Mouse (Mus musculus) MEL (cell line): ENCODE measurements around the gene Rab11fip5. TPM values are rescaled to one million over a fixed set of nuclear protein-coding genes. Genes with fewer than 3 reads are reported as not detected.

Experiments
- DNase-seq: peaks from one replicate; pipeline ENCODE4 v3.0.0; 2011; ENCODE audit warnings: low read depth, low spot score
- H3K27ac ChIP-seq: 2 replicates; pipeline ENCODE4 v1.5.1; 2012; ENCODE audit warnings: low read depth, mild to moderate bottlenecking, control low read depth, low read length, moderate library complexity; ENCODE audit not compliant: control insufficient read depth
- H3K27me3 ChIP-seq, 2 experiments: fragments of 150-350 bp in 1 of 2; sonication (generic) in 1 of 2; 2 replicates each; pipeline ENCODE4 v1.6.1; 2012; ENCODE audit warnings: low read length in 2 of 2, mild to moderate bottlenecking in 2 of 2, improper control_type of control experiment in 1 of 2, moderate library complexity in 1 of 2; ENCODE audit not compliant: insufficient read depth in 2 of 2, control insufficient read depth in 1 of 2
- H3K36me3 ChIP-seq, 2 experiments: 2 replicates each; pipeline ENCODE4 v1.6.1; 2012 to 2014; ENCODE audit warnings: low read length in 2 of 2, improper control_type of control experiment in 1 of 2, inconsistent platforms in 1 of 2, mild to moderate bottlenecking in 1 of 2; ENCODE audit not compliant: insufficient read depth in 2 of 2, control insufficient read depth in 1 of 2
- H3K4me1 ChIP-seq, 2 experiments: fragments of 150-350 bp in 1 of 2; sonication (generic) in 1 of 2; 2 replicates each; pipeline ENCODE4 v1.6.1; 2012; ENCODE audit warnings: low read length in 2 of 2, improper control_type of control experiment in 1 of 2, mild to moderate bottlenecking in 1 of 2; ENCODE audit not compliant: insufficient read depth in 2 of 2, control insufficient read depth in 1 of 2
- H3K4me3 ChIP-seq, 2 experiments: fragments of 150-350 bp in 1 of 2; sonication (generic) in 1 of 2; 2 replicates each; pipeline ENCODE4 v1.5.1; 2012; ENCODE audit warnings: low read depth in 2 of 2, low read length in 2 of 2, mild to moderate bottlenecking in 2 of 2, moderate library complexity in 2 of 2, control low read depth in 1 of 2, improper control_type of control experiment in 1 of 2; ENCODE audit not compliant: control insufficient read depth in 1 of 2, insufficient read depth in 1 of 2
- H3K79me2 ChIP-seq: 2 replicates; pipeline ENCODE4 v1.6.1; 2012; ENCODE audit warnings: mild to moderate bottlenecking, low read length, moderate library complexity; ENCODE audit not compliant: control insufficient read depth, poor library complexity, insufficient read depth
- H3K9ac ChIP-seq: 2 replicates; pipeline ENCODE4 v1.6.1; 2012; ENCODE audit warnings: low read depth, mild to moderate bottlenecking, control low read depth, low read length, moderate library complexity; ENCODE audit not compliant: control insufficient read depth, poor library complexity, severe bottlenecking
- H3K9me3 ChIP-seq: fragments of 150-350 bp; sonication (generic); replicated peaks from 2 replicates; pipeline ENCODE4 v1.6.1; 2012; ENCODE audit warnings: mild to moderate bottlenecking, low read length, improper control_type of control experiment, moderate library complexity; ENCODE audit not compliant: insufficient read depth
- CHD1 ChIP-seq: IDR thresholded peaks from 2 replicates; pipeline ENCODE4 v1.6.1; 2012; ENCODE audit warnings: low read depth, mild to moderate bottlenecking, inconsistent platforms, low read length, improper control_type of control experiment
- CHD2 ChIP-seq: IDR thresholded peaks from 2 replicates; pipeline ENCODE4 v1.6.1; 2011; ENCODE audit warnings: low read length, improper control_type of control experiment
- CTCF ChIP-seq, 3 experiments: IDR thresholded peaks in 2 of 3; conservative IDR thresholded peaks in 1 of 3; 2 replicates each; pipeline ENCODE4 v1.5.1; 2011 to 2012; ENCODE audit warnings: low read length in 3 of 3, low read depth in 2 of 3, mild to moderate bottlenecking in 2 of 3, improper control_type of control experiment in 1 of 3, inconsistent platforms in 1 of 3, mixed read lengths in 1 of 3, moderate library complexity in 1 of 3; ENCODE audit not compliant: control insufficient read depth in 1 of 3, insufficient read depth in 1 of 3, poor library complexity in 1 of 3, severe bottlenecking in 1 of 3
- ELF1 ChIP-seq: IDR thresholded peaks from 2 replicates; pipeline ENCODE4 v1.6.1; 2014; ENCODE audit warnings: low read depth, mild to moderate bottlenecking, inconsistent platforms, low read length, improper control_type of control experiment, moderate library complexity
- GABPA ChIP-seq: IDR thresholded peaks from 2 replicates; pipeline ENCODE4 v1.6.1; 2012; ENCODE audit warnings: low read depth, mild to moderate bottlenecking, inconsistent platforms, low read length, improper control_type of control experiment, moderate library complexity
- GATA1 ChIP-seq: IDR thresholded peaks from 2 replicates; pipeline ENCODE4 v1.6.1; 2011; ENCODE audit warnings: low read depth, low read length, improper control_type of control experiment
- KAT2A ChIP-seq: conservative IDR thresholded peaks from 2 replicates; pipeline ENCODE4 v1.6.1; 2012; ENCODE audit warnings: low read depth, low read length, improper control_type of control experiment, inconsistent platforms
- MAFK ChIP-seq: IDR thresholded peaks from 2 replicates; pipeline ENCODE4 v1.6.1; 2011; ENCODE audit warnings: low read depth, mild to moderate bottlenecking, low read length, improper control_type of control experiment, borderline replicate concordance
- MAZ ChIP-seq: IDR thresholded peaks from 2 replicates; pipeline ENCODE4 v1.6.1; 2012; ENCODE audit warnings: low read depth, mild to moderate bottlenecking, inconsistent platforms, low read length, improper control_type of control experiment
- MYB ChIP-seq: IDR thresholded peaks from 2 replicates; pipeline ENCODE4 v1.6.1; 2011; ENCODE audit warnings: mild to moderate bottlenecking, low read depth, low read length, improper control_type of control experiment
- MYC ChIP-seq: IDR thresholded peaks from 2 replicates; pipeline ENCODE4 v1.6.1; 2011; ENCODE audit warnings: low read depth, mild to moderate bottlenecking, low read length, improper control_type of control experiment, moderate library complexity
- NELFE ChIP-seq: IDR thresholded peaks from 2 replicates; pipeline ENCODE4 v1.6.1; 2011; ENCODE audit warnings: low read depth, low read length, improper control_type of control experiment
- NRF1 ChIP-seq: IDR thresholded peaks from 2 replicates; pipeline ENCODE4 v1.6.1; 2014; ENCODE audit warnings: low read depth, mild to moderate bottlenecking, inconsistent platforms, low read length, improper control_type of control experiment, moderate library complexity; ENCODE audit not compliant: poor library complexity, insufficient read depth, severe bottlenecking
- POLR2A ChIP-seq, 2 experiments: IDR thresholded peaks; 2 replicates each; pipeline ENCODE4 v1.6.1; 2011 to 2012; ENCODE audit warnings: low read length in 2 of 2, mild to moderate bottlenecking in 2 of 2, control low read depth in 1 of 2, improper control_type of control experiment in 1 of 2, low read depth in 1 of 2, moderate library complexity in 1 of 2; ENCODE audit not compliant: control insufficient read depth in 1 of 2, insufficient read depth in 1 of 2, poor library complexity in 1 of 2
- POLR2AphosphoS2 ChIP-seq: IDR thresholded peaks from 2 replicates; pipeline ENCODE4 v1.6.1; 2011; ENCODE audit warnings: low read length, improper control_type of control experiment
- POLR2AphosphoS5 ChIP-seq: IDR thresholded peaks from 2 replicates; pipeline ENCODE4 v1.6.1; 2012; ENCODE audit warnings: low read depth, borderline replicate concordance, mild to moderate bottlenecking, inconsistent platforms, low read length, moderate library complexity, mixed read lengths
- SIN3A ChIP-seq: IDR thresholded peaks from 2 replicates; pipeline ENCODE4 v1.6.1; 2012; ENCODE audit warnings: low read length, improper control_type of control experiment, inconsistent platforms
- TAL1 ChIP-seq: IDR thresholded peaks from 2 replicates; pipeline ENCODE4 v1.6.1; 2012; ENCODE audit warnings: mild to moderate bottlenecking, inconsistent platforms, low read length, moderate library complexity, mixed read lengths
- TCF12 ChIP-seq: IDR thresholded peaks from 2 replicates; pipeline ENCODE4 v1.6.1; 2014; ENCODE audit warnings: low read depth, mild to moderate bottlenecking, inconsistent platforms, low read length, improper control_type of control experiment, moderate library complexity
- USF1 ChIP-seq: IDR thresholded peaks from 2 replicates; pipeline ENCODE4 v1.6.1; 2014; ENCODE audit warnings: low read depth, mild to moderate bottlenecking, inconsistent platforms, low read length, improper control_type of control experiment, moderate library complexity
- ZMIZ1 ChIP-seq: IDR thresholded peaks from 2 replicates; pipeline ENCODE4 v1.6.1; 2012; ENCODE audit warnings: low read depth, mild to moderate bottlenecking, inconsistent platforms, low read length, improper control_type of control experiment, moderate library complexity
- polyA plus RNA-seq, 2 experiments: library from polyadenylated mRNA; stranded (reverse) in 1 of 2; unstranded in 1 of 2; fragments of >175 nt in 1 of 2; fragments of >200 nt in 1 of 2; gene quantifications; 2 replicates each; pipeline versions ENCODE4 v1.2.1 to v1.2.4; 2012; ENCODE audit warnings: low replicate concordance in 2 of 2, low read depth in 1 of 2; ENCODE audit not compliant: insufficient read length in 2 of 2, insufficient read depth in 1 of 2, missing spikeins in 1 of 2
- total RNA-seq: library from RNA; depleted of rRNA; stranded (reverse); fragments of 300-350 nt; gene quantifications from 2 replicates; pipeline ENCODE4 v1.2.3, GENCODE M21; 2012

Gene Rab11fip5
- total and polyA plus RNA-seq, 3 experiments: 3.3 to 8.5 TPM; not detected in 1

- TF ChIP-seq KAT2A: no peak
- no peak for TF ChIP-seq MYC
- TF ChIP-seq CHD2: no peak
Measured at GRCm38 (mm10) chr6:85377066-85377734, 2.8 kb upstream of the Rab11fip5 start (continued).

- Histone ChIP-seq H3K79me2 (no peaks in the 10 kb centered on the region), H3K36me3 (peaks cover 0 to 20% of the 10 kb centered on the region in 2 experiments; a peak in 2 of 4 replicates), H3K4me1 (peaks cover 5 to 32% of the 10 kb centered on the region in 2 experiments), H3K27ac (no peak overlapping the region), H3K27me3 (no peaks in the 10 kb centered on the region), H3K9me3 (no peaks in the 10 kb centered on the region), H3K4me3 (peak overlapping the region; percentile 55 to 73), H3K9ac (peak overlapping the region; percentile 34; the same call in 1 of the 2 replicates)
- TF ChIP-seq NELFE (no peak), NRF1 (no peak), TAL1 (no peak), MAFK (no peak), SIN3A (no peak)
- peak; percentile 96 for DNase-seq
Measured at GRCm38 (mm10) chr6:85374734-85375114, 290 bp upstream of the Rab11fip5 start.

- Histone ChIP-seq H3K36me3 (peaks cover 0 to 24% of the 10 kb centered on the region in 2 experiments; a peak in 2 of 4 replicates), H3K9me3 (no peaks in the 10 kb centered on the region), H3K4me3 (peak overlapping the region; percentile 75 to 94), H3K27me3 (no peaks in the 10 kb centered on the region), H3K4me1 (peaks cover 7 to 36% of the 10 kb centered on the region in 2 experiments), H3K79me2 (no peaks in the 10 kb centered on the region), H3K27ac (no peak overlapping the region), H3K9ac (peak overlapping the region; percentile 80)
- TF ChIP-seq USF1 (no peak), ZMIZ1 (no peak), POLR2AphosphoS2 (no peak), CHD1 (no peak), KAT2A (no peak), MAFK (no peak), MYB (no peak), GABPA (no peak), NELFE (no peak), NRF1 (no peak), TCF12 (no peak), SIN3A (no peak), MAZ (no peak), GATA1 (no peak), POLR2A (IDR thresholded peaks at IDR 0.05; ENCODE audit: control insufficient read depth in 1 of 2, insufficient read depth in 1 of 2, low read depth in 1 of 2, low read length in 2 of 2, poor library complexity in 1 of 2) (no peak), ELF1 (no peak), POLR2AphosphoS5 (no peak), CTCF (IDR thresholded peaks at IDR 0.05 in 2 of 3, conservative IDR thresholded peaks at IDR 0.05 in 1 of 3; ENCODE audit: control insufficient read depth in 1 of 3, insufficient read depth in 1 of 3, low read depth in 2 of 3, low read length in 3 of 3, poor library complexity in 1 of 3, severe bottlenecking in 1 of 3) (no peak)
- no peak for DNase-seq
Measured at GRCm38 (mm10) chr6:85373066-85373860, 1.2 kb downstream of the Rab11fip5 start.
